Mouse (Mus musculus) erythroid progenitor cell, adult 5-6 weeks (primary cell): ENCODE data around the gene Thap7. TPM values are rescaled to one million over a fixed set of nuclear protein-coding genes. Genes with fewer than 3 reads are reported as not detected.
"Not testable (repeated sequence)": the region's sequence is repeated elsewhere in the genome, so short reads cannot be mapped to it uniquely, and the experiment has no call there.

Experiments used
- ATAC-seq: replicated peaks from 2 replicates; pipeline ENCODE4 v1.8.0; 2016; ENCODE audit warnings: moderate number of reproducible peaks, mild to moderate bottlenecking, moderate TSS enrichment, inconsistent platforms; ENCODE audit not compliant: poor library complexity, low FRiP score, severe bottlenecking
- total RNA-seq, 2 experiments: library from RNA; stranded (forward) in 1 of 2; stranded (reverse) in 1 of 2; fragments of 150-400 nt in 1 of 2; fragments of 186-747, 209-891 nt in 1 of 2; gene quantifications; 2 replicates each; pipeline versions ENCODE4 v1.2.3 to v1.2.4; 2015 to 2017; ENCODE audit warnings: low replicate concordance in 2 of 2

The Thap7 gene
- total RNA-seq, 2 experiments from 2014 or later: 9.6 to 10.8 TPM

- no peak for ATAC-seq
These were observed 1.9 kb upstream of the Thap7 start for GRCm38 (mm10) chr16:17532676-17533329.

- ATAC-seq: no peak
These were observed 1.3 kb upstream of the Thap7 start for GRCm38 (mm10) chr16:17532271-17532670.

GRCm38 (mm10) chr16:17529981-17530586 lies 852 bp downstream of the Thap7 start:
- ATAC-seq: peak; percentile 39; the same call in 1 of the 2 replicates

- no peak for ATAC-seq
These were observed 2.7 kb downstream of the Thap7 start for GRCm38 (mm10) chr16:17528276-17528675.

- ATAC-seq: no peak
These were observed 3.3 kb downstream of the Thap7 start for GRCm38 (mm10) chr16:17527606-17528005.

- no peak for ATAC-seq
These were observed 4.7 kb downstream of the Thap7 start for GRCm38 (mm10) chr16:17526223-17526622.

GRCm38 (mm10) chr16:17525524-17525923 lies 5.4 kb downstream of the Thap7 start:
- no peak for ATAC-seq

- no peak for ATAC-seq
These were observed 6.8 kb downstream of the Thap7 start for GRCm38 (mm10) chr16:17524156-17524555.

- ATAC-seq: no peak
These were observed 12.0 kb downstream of the Thap7 start for GRCm38 (mm10) chr16:17518910-17519309.

GRCm38 (mm10) chr16:17511431-17511830 lies 19.5 kb downstream of the Thap7 start:
- no peak for ATAC-seq

GRCm38 (mm10) chr16:17510686-17511085 lies 20.2 kb downstream of the Thap7 start:
- ATAC-seq: 0 out of 2 replicates have a peak, but pooled peaks have one; percentile 23

- no peak for ATAC-seq
These were observed 20.8 kb downstream of the Thap7 start for GRCm38 (mm10) chr16:17510143-17510542.

GRCm38 (mm10) chr16:17509240-17509597 lies 21.7 kb downstream of the Thap7 start:
- ATAC-seq: peak; percentile 16

GRCm38 (mm10) chr16:17508546-17509239 lies 22.2 kb downstream of the Thap7 start, which contains the start of gene Lztr1:
Gene Lztr1, plus strand, starts transcription at chr16:17508688.
- peak; percentile 93 for ATAC-seq

GRCm38 (mm10) chr16:17508031-17508430 lies 22.9 kb downstream of the Thap7 start:
- not testable (repeated sequence) for ATAC-seq

GRCm38 (mm10) chr16:17507018-17507552 lies 23.9 kb downstream of the Thap7 start:
- no peak for ATAC-seq

- ATAC-seq: no peak
These were observed 28.3 kb downstream of the Thap7 start for GRCm38 (mm10) chr16:17502681-17503080.

- ATAC-seq: no peak
These were observed 31.6 kb downstream of the Thap7 start for GRCm38 (mm10) chr16:17499249-17499883.

GRCm38 (mm10) chr16:17496499-17497305 lies 34.2 kb downstream of the Thap7 start:
- ATAC-seq: no peak
